In the genomic region with DNA sequence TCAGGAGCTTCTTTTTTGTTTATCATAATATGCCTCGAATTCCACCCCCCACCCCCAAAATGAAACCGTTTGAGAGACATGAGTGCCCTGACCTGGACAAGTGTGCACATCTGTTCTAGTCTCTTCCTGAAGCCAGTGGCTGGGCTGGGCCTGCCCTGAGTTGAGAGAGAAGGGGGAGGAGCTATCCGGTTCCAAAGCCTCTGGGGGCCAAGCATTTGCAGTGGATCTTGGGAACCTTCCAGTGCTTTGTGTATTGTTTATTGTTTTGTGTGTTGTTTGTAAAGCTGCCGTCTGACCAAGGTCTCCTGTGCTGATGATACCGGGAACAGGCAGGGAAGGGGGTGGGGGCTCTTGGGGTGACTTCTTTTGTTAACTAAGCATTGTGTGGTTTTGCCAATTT, we compare ENCODE assay signal across 14 mouse cellular contexts. TPM values are rescaled to one million over a fixed set of nuclear protein-coding genes. Genes with fewer than 3 reads are reported as not detected.
DNase-seq lines count a peak whose midpoint lies in the region; ATAC-seq lines count a peak whose summit lies in the region.
"Had no signal": no experiment of that assay in that cellular context is flagged by ENCODE, and none has a peak within 500 bp of the region (broad histone marks: within the 10 kb centered on the region; RNA-seq: fewer than 3 reads in every experiment).

No protein-coding gene starts in this region.

- H3K36me3 ChIP-seq in heart, embryonic 10.5 days: peaks cover 11% of the 10 kb centered on the region; the same call in 1 of the 2 replicates
- H3K36me3 ChIP-seq in lung, embryonic 15.5 days: no peaks in the 10 kb centered on the region
- H3K36me3 ChIP-seq: hindbrain, embryonic 12.5 days had no signal

- H3K4me3 ChIP-seq in heart, embryonic 10.5 days: no peak overlapping the region
- H3K4me3 ChIP-seq in lung, embryonic 15.5 days: no peak overlapping the region
- H3K4me3 ChIP-seq in brown adipose tissue, adult 24 weeks (ENCODE audit: insufficient read depth, low read depth, low read length): no peak overlapping the region
- H3K4me3 ChIP-seq: hindbrain, embryonic 12.5 days had no signal

- WGBS in heart, embryonic 10.5 days: 29% methylated on average over 5 of the region's 5 CpGs
- WGBS in lung, embryonic 15.5 days: 8% methylated on average over 5 of the region's 5 CpGs

- DNase-seq in heart, adult 11 months: peak; percentile 97
- no peak for DNase-seq in heart, embryonic 10.5 days (ENCODE audit: low spot score)
- no peak for DNase-seq in lung, postnatal 25 days (ENCODE audit: low spot score)
- DNase-seq in heart, postnatal 14 days: peak; percentile 43 to 49
- no peak for DNase-seq in right cerebral cortex, postnatal 4 days
- no peak for DNase-seq in urinary bladder, adult 2 months (ENCODE audit: low spot score)
- DNase-seq: cerebellum, adult 8-10 months; lung, postnatal 14 days had no signal

- no peak overlapping the region for H3K9ac ChIP-seq in lung, embryonic 15.5 days
- H3K9ac ChIP-seq: hindbrain, embryonic 12.5 days had no signal

- H3K27ac ChIP-seq in heart, embryonic 10.5 days: no peak overlapping the region
- no peak overlapping the region for H3K27ac ChIP-seq in lung, embryonic 15.5 days
- H3K27ac ChIP-seq in brown adipose tissue, adult 24 weeks (replicated peaks; ENCODE audit: low read depth, low read length): peak overlapping the region; percentile 36
- H3K27ac ChIP-seq: hindbrain, embryonic 12.5 days had no signal

- intact Hi-C loops in heart, postnatal 14 days (cut with DNase I): no loop called here

- no peak overlapping the region for H3K4me2 ChIP-seq in lung, embryonic 15.5 days
- H3K4me2 ChIP-seq: hindbrain, embryonic 12.5 days had no signal

- no peaks in the 10 kb centered on the region for H3K9me3 ChIP-seq in heart, embryonic 10.5 days
- no peaks in the 10 kb centered on the region for H3K9me3 ChIP-seq in lung, embryonic 15.5 days
- H3K9me3 ChIP-seq: hindbrain, embryonic 12.5 days had no signal

- peaks cover 13% of the 10 kb centered on the region for H3K27me3 ChIP-seq in heart, embryonic 10.5 days (ENCODE audit: insufficient read depth, poor library complexity, severe bottlenecking)
- H3K27me3 ChIP-seq in lung, embryonic 15.5 days: no peaks in the 10 kb centered on the region
- H3K27me3 ChIP-seq: CH12.LX had no signal

- peaks cover 28% of the 10 kb centered on the region for H3K4me1 ChIP-seq in heart, embryonic 10.5 days
- no peaks in the 10 kb centered on the region; the same call in 1 of the 2 replicates for H3K4me1 ChIP-seq in lung, embryonic 15.5 days
- peaks cover 21% of the 10 kb centered on the region for H3K4me1 ChIP-seq in brown adipose tissue, adult 24 weeks (ENCODE audit: control insufficient read depth, insufficient read depth, insufficient read length, low read length)

- ATAC-seq in lung, embryonic 15.5 days (ENCODE audit: borderline replicate concordance, extremely low read depth, low FRiP score, low TSS enrichment): peak; percentile 60; the same call in 1 of the 2 replicates
- ATAC-seq: forebrain, embryonic 14.5 days had no signal

RNA-seq across cellular contexts. Expression of gene Myog, which starts 2.3 kb away (rescaled TPM):
- polyA plus RNA-seq in heart, embryonic 10.5 days (2016; fragmentation: Nextera tagmentation; extraction: Ambion mirVana): 0.86 and 2.3 TPM in 2 replicates
- polyA plus RNA-seq in lung, embryonic 15.5 days (2015; fragmentation: Nextera tagmentation; extraction: Ambion mirVana): 0.41 and 2.1 TPM in 2 replicates
- not detected in 2 replicates for polyA plus RNA-seq in brown adipose tissue, adult 24 weeks (2012; ENCODE audit: insufficient read depth, insufficient read length, missing spikeins)
- total RNA-seq in heart, postnatal 14 days (2021): not detected
- polyA plus RNA-seq in urinary bladder, adult 2 months (2012; rRNA removed): not detected in 2 replicates
- total RNA-seq: CH12.LX; layer of hippocampus, postnatal 25 days had no signal
- polyA plus RNA-seq: forebrain, embryonic 14.5 days had no signal

RNA-seq across cellular contexts. Expression of gene Ppfia4, which starts 40.7 kb away (rescaled TPM):
- polyA plus RNA-seq in heart, embryonic 10.5 days (2016; fragmentation: Nextera tagmentation; extraction: Ambion mirVana): 8.5 and 16.0 TPM in 2 replicates
- 3.0 and 3.1 TPM in 2 replicates for polyA plus RNA-seq in lung, embryonic 15.5 days (2015; fragmentation: Nextera tagmentation; extraction: Ambion mirVana)
- polyA plus RNA-seq in brown adipose tissue, adult 24 weeks (2012; ENCODE audit: insufficient read depth, insufficient read length, missing spikeins): 1.7 TPM in 1 of 2 replicates, not detected in the other
- total RNA-seq in heart, postnatal 14 days (2021): 1 to 10 TPM; 2.8 to 3.5 TPM
- 8.4 and 8.6 TPM in 2 replicates for polyA plus RNA-seq in urinary bladder, adult 2 months (2012; rRNA removed)

RNA-seq across cellular contexts. Expression of gene Adora1, which starts 56.8 kb away (rescaled TPM):
- 8.0 and 8.1 TPM in 2 replicates for polyA plus RNA-seq in heart, embryonic 10.5 days (2016; fragmentation: Nextera tagmentation; extraction: Ambion mirVana)
- 2.5 and 4.0 TPM in 2 replicates for polyA plus RNA-seq in lung, embryonic 15.5 days (2015; fragmentation: Nextera tagmentation; extraction: Ambion mirVana)
- polyA plus RNA-seq in brown adipose tissue, adult 24 weeks (2012; ENCODE audit: insufficient read depth, insufficient read length, missing spikeins): 41.1 and 67.9 TPM in 2 replicates
- 10 to 100 TPM; 20.3 to 23.0 TPM for total RNA-seq in heart, postnatal 14 days (2021)
- polyA plus RNA-seq in urinary bladder, adult 2 months (2012; rRNA removed): 6.2 and 7.2 TPM in 2 replicates
- total RNA-seq: CH12.LX had no signal

Comparison
In these comparisons a context has a peak if more than half of its experiments do, and no peak if none do; other contexts are left out.
1. DNase-seq: peak in heart, adult 11 months (single experiment) and heart, postnatal 14 days (2 of 2); none in heart, embryonic 10.5 days (single experiment), lung, postnatal 25 days (single experiment), right cerebral cortex, postnatal 4 days (single experiment) and urinary bladder, adult 2 months (single experiment).